Mouse (Mus musculus): Measurements from ENCODE around the gene Sv2b.
A peak's percentile ranks its signal among the peaks of the same experiment; 100 is the strongest.
"Not testable (repeated sequence)": the region's sequence is repeated elsewhere in the genome, so short reads cannot be mapped to it uniquely, and the experiment has no call there.

Sv2b gene

GRCm38 (mm10) chr7:75207965-75208644 lies 101.0 kb downstream of the Sv2b start:
- DNase-seq = no peak

- no peak for DNase-seq
These were observed 102.4 kb downstream of the Sv2b start for GRCm38 (mm10) chr7:75206671-75207070.

- no peak for DNase-seq
These were observed 103.7 kb downstream of the Sv2b start for GRCm38 (mm10) chr7:75205386-75205785.

- not testable (repeated sequence) for DNase-seq
These were observed 114.2 kb downstream of the Sv2b start for GRCm38 (mm10) chr7:75194919-75195230.

GRCm38 (mm10) chr7:75194158-75194918 lies 114.7 kb downstream of the Sv2b start:
- DNase-seq = no peak

- no peak for DNase-seq
These were observed 118.9 kb downstream of the Sv2b start for GRCm38 (mm10) chr7:75190192-75190591.

GRCm38 (mm10) chr7:75175042-75175441 lies 134.0 kb downstream of the Sv2b start:
- no peak for DNase-seq

- DNase-seq = no peak
These were observed 141.6 kb downstream of the Sv2b start for GRCm38 (mm10) chr7:75167481-75167880.

- no peak for DNase-seq
These were observed 161.9 kb downstream of the Sv2b start for GRCm38 (mm10) chr7:75147174-75147573.

GRCm38 (mm10) chr7:75142800-75143199 lies 166.3 kb downstream of the Sv2b start:
- no peak for DNase-seq

GRCm38 (mm10) chr7:75141919-75142700 lies 167.0 kb downstream of the Sv2b start:
- no peak for DNase-seq

GRCm38 (mm10) chr7:75139306-75139705 lies 169.8 kb downstream of the Sv2b start:
- no peak for DNase-seq

GRCm38 (mm10) chr7:75134710-75135617 lies 174.1 kb downstream of the Sv2b start:
- DNase-seq = peak; percentile 26

- no peak for DNase-seq
These were observed 181.0 kb downstream of the Sv2b start for GRCm38 (mm10) chr7:75128036-75128435.

- no peak for DNase-seq
These were observed 185.0 kb downstream of the Sv2b start for GRCm38 (mm10) chr7:75124067-75124466.

- DNase-seq = peak; percentile 16
These were observed 190.9 kb downstream of the Sv2b start for GRCm38 (mm10) chr7:75118022-75118673.

- DNase-seq = peak; percentile 16
These were observed 198.4 kb downstream of the Sv2b start for GRCm38 (mm10) chr7:75110689-75111088.

GRCm38 (mm10) chr7:75107441-75107840 lies 201.6 kb downstream of the Sv2b start:
- peak; percentile 37 for DNase-seq

- no peak for DNase-seq
These were observed 205.2 kb downstream of the Sv2b start for GRCm38 (mm10) chr7:75103900-75104299.

- no peak for DNase-seq
These were observed 206.3 kb downstream of the Sv2b start for GRCm38 (mm10) chr7:75102536-75103332.

GRCm38 (mm10) chr7:75085473-75085872 lies 223.6 kb downstream of the Sv2b start:
- DNase-seq = no peak
